Mouse (Mus musculus) liver, adult 2 months (tissue): ENCODE measurements at regions not wholly inside any gene's neighbourhood (a gene's known extent, or its start where the extent isn't known, plus 50 kb on each side); places are given as distances from the start of the nearest gene placed in this dataset.

ENCODE experiments used
- DNase-seq: peaks from one replicate; pipeline ENCODE4 v3.0.0-alpha.2; 2011; ENCODE audit warnings: low read depth, low spot score; ENCODE audit errors: extremely low read depth
- H3K27ac ChIP-seq: fragments of 200-500 bp; replicated peaks from 2 replicates; pipeline ENCODE4 v1.5.1; 2012; ENCODE audit warnings: low read depth, mild to moderate bottlenecking, control low read depth, inconsistent platforms, low read length; ENCODE audit not compliant: insufficient read depth
- H3K27me3 ChIP-seq: fragments of 200-500 bp; 2 replicates; pipeline ENCODE4 v1.6.1; 2012; ENCODE audit warnings: mild to moderate bottlenecking, moderate library complexity, low read length, inconsistent platforms; ENCODE audit not compliant: control insufficient read depth, insufficient read depth
- H3K36me3 ChIP-seq: fragments of 200-500 bp; 2 replicates; pipeline ENCODE4 v1.6.1; 2012; ENCODE audit warnings: low read length, inconsistent platforms; ENCODE audit not compliant: control insufficient read depth, insufficient read depth
- H3K4me1 ChIP-seq: fragments of 200-500 bp; 2 replicates; pipeline ENCODE4 v1.6.1; 2011; ENCODE audit warnings: low read length; ENCODE audit not compliant: control insufficient read depth, insufficient read depth
- H3K4me3 ChIP-seq: fragments of 200-500 bp; 2 replicates; pipeline ENCODE4 v1.5.1; 2011; ENCODE audit warnings: low read depth, mild to moderate bottlenecking, control low read depth, low read length, moderate library complexity; ENCODE audit not compliant: insufficient read depth
- H3K79me2 ChIP-seq: fragments of 200-500 bp; 2 replicates; pipeline ENCODE4 v1.6.1; 2012; ENCODE audit warnings: inconsistent platforms, mild to moderate bottlenecking, low read length, moderate library complexity; ENCODE audit not compliant: control insufficient read depth, insufficient read depth
- H3K9ac ChIP-seq: fragments of 200-500 bp; 2 replicates; pipeline ENCODE4 v1.6.1; 2012; ENCODE audit warnings: low read depth, mild to moderate bottlenecking, control low read depth, inconsistent platforms, low read length
- CTCF ChIP-seq: fragments of 200-500 bp; IDR thresholded peaks from 2 replicates; pipeline ENCODE4 v1.5.1; 2011; ENCODE audit warnings: low read depth, low read length, control low read depth
- POLR2A ChIP-seq: fragments of 200-500 bp; IDR thresholded peaks from 2 replicates; pipeline ENCODE4 v1.6.1; 2011; ENCODE audit warnings: low read length, control low read depth; ENCODE audit not compliant: insufficient read depth; ENCODE audit errors: extremely low read depth
- WGBS: fragments of 180-500 bp; shearing (Covaris S2); methylation state at CpG from one replicate; pipeline ENCODE4 v1.1.7; 2018; 5-methylcytosine and 5-hydroxymethylcytosine counted together

DNA sequence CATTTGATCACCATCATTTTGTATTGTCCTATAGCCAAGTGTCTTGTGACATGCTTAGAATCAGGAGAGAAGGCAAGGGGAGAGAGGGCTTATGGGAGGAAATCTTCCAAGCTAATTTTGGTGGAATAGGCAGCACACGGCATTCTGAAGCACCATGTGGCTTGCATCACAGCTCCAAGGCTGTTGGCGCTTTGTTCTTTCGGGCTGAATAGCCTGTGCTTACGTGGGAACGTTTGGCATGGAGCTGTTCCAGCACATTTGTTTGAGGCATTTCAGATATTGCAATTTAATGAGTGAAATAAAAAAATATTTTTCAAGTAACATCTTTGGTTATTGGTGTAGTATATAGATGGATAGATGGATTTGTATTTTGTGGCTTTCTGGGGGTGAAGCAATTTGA, 598.5 kb upstream of the Nrp1 start:
- Histone ChIP-seq H3K79me2 (no peaks in the 10 kb centered on the region), H3K27ac (no peak overlapping the region), H3K4me1 (no peaks in the 10 kb centered on the region; the same call in 1 of the 2 replicates), H3K27me3 (no peaks in the 10 kb centered on the region), H3K4me3 (no peak overlapping the region), H3K9ac (no peak overlapping the region), H3K36me3 (no peaks in the 10 kb centered on the region)
- WGBS: 88% methylated on average over 5 of the region's 5 CpGs
- DNase-seq: no peak
- TF ChIP-seq POLR2A: no peak
- no peak for TF ChIP-seq CTCF

GRCm38 (mm10) chr8:127765199-127765598, 593.2 kb upstream of the Nrp1 start:
- H3K79me2 ChIP-seq: no peaks in the 10 kb centered on the region
- WGBS: 85% methylated on average over 5 of the region's 5 CpGs
- no peak overlapping the region for H3K4me3 ChIP-seq
- no peaks in the 10 kb centered on the region for H3K36me3 ChIP-seq
- no peaks in the 10 kb centered on the region for H3K27me3 ChIP-seq
- no peak overlapping the region for H3K27ac ChIP-seq
- no peak for TF ChIP-seq POLR2A
- TF ChIP-seq CTCF: no peak
- no peak overlapping the region for H3K9ac ChIP-seq
- H3K4me1 ChIP-seq: no peaks in the 10 kb centered on the region
- no peak for DNase-seq

- Histone ChIP-seq H3K4me1 (no peaks in the 10 kb centered on the region), H3K27me3 (no peaks in the 10 kb centered on the region; the same call in 1 of the 2 replicates), H3K4me3 (no peak overlapping the region), H3K36me3 (no peaks in the 10 kb centered on the region), H3K79me2 (no peaks in the 10 kb centered on the region), H3K9ac (no peak overlapping the region), H3K27ac (no peak overlapping the region)
- WGBS: 82% methylated on average over 3 of the region's 3 CpGs
- TF ChIP-seq CTCF: no peak
- no peak for TF ChIP-seq POLR2A
- DNase-seq: no peak
Measured at GRCm38 (mm10) chr8:127768311-127768710, 590.1 kb upstream of the Nrp1 start.

- Histone ChIP-seq H3K36me3 (no peaks in the 10 kb centered on the region), H3K9ac (no peak overlapping the region), H3K4me1 (no peaks in the 10 kb centered on the region), H3K79me2 (no peaks in the 10 kb centered on the region), H3K27ac (no peak overlapping the region), H3K4me3 (no peak overlapping the region), H3K27me3 (no peaks in the 10 kb centered on the region; the same call in 1 of the 2 replicates)
- no peak for TF ChIP-seq CTCF
- TF ChIP-seq POLR2A: no peak
- DNase-seq: no peak
- 98% methylated on average over 1 of the region's 1 CpGs for WGBS
Measured at GRCm38 (mm10) chr8:127769651-127770050, 588.8 kb upstream of the Nrp1 start.

DNA sequence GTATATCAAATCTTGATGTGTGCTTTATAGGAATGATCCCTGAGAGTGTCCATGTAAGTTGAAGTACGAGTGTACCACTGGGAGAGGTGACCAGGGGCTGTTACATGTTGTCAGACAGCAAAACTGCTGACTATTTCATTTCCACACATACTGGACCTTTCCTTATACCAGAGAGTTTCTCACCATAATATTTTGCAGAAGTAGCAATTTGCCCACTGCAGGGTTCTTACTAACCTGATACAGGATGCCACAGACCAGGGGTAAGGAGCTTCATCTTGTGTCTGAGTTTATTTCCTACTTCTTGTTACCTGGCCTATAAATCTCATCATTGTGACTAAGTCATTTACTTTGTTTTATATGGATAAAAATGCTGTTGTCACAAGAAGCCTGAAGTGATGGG, 586.6 kb upstream of the Nrp1 start:
- H3K27ac ChIP-seq: no peak overlapping the region
- DNase-seq: no peak
- H3K27me3 ChIP-seq: no peaks in the 10 kb centered on the region; the same call in 1 of the 2 replicates
- no peak overlapping the region for H3K9ac ChIP-seq
- no peaks in the 10 kb centered on the region for H3K36me3 ChIP-seq
- H3K4me3 ChIP-seq: no peak overlapping the region
- WGBS: 78% methylated on average over 1 of the region's 1 CpGs
- no peak for TF ChIP-seq CTCF
- no peak for TF ChIP-seq POLR2A
- no peaks in the 10 kb centered on the region for H3K4me1 ChIP-seq
- no peaks in the 10 kb centered on the region for H3K79me2 ChIP-seq

DNA sequence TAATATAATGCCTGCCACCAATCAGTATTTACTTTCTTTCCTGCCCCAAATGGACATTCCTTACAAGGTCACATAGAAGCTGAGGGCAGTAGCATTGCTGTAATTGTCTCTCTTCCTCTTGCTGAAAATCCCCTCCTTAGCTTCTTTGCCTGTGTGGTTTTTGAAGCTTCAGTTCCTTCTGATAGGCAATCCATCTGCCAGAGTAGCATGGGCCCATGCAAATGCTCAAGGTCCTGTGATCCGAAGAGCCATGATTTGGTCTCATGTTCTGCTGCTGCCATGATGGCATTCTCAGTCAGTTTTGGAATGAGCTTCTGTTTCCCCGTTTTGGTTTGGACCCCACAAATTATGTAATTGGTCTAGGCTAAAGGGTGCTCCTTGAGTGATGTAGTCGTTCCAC, 586.0 kb upstream of the Nrp1 start:
- Histone ChIP-seq H3K27ac (no peak overlapping the region), H3K79me2 (no peaks in the 10 kb centered on the region), H3K4me1 (no peaks in the 10 kb centered on the region), H3K36me3 (no peaks in the 10 kb centered on the region), H3K9ac (no peak overlapping the region), H3K27me3 (no peaks in the 10 kb centered on the region; the same call in 1 of the 2 replicates), H3K4me3 (no peak overlapping the region)
- TF ChIP-seq POLR2A (no peak), CTCF (no peak)
- DNase-seq: no peak
- 95% methylated on average over 3 of the region's 3 CpGs for WGBS
